Mouse (Mus musculus) hindbrain, postnatal 0 days (tissue): ENCODE results near the gene Trdn. TPM values are rescaled to one million over a fixed set of nuclear protein-coding genes. Genes with fewer than 3 reads are reported as not detected.

Source experiments
- ATAC-seq: fragments of 200-750 bp; cut with Nextera tagmentation; 2 replicates; pipeline ENCODE4 v1.8.0; 2017; ENCODE audit warnings: mild to moderate bottlenecking, moderate TSS enrichment, moderate library complexity
- DNase-seq: peaks from one replicate; pipeline ENCODE4 v3.0.0-alpha.2; 2015; ENCODE audit warnings: low spot score
- H3K27ac ChIP-seq: fragments of 300-500 bp; sonication (generic); 2 replicates; pipeline ENCODE4 v1.5.1; 2014; ENCODE audit warnings: mild to moderate bottlenecking
- H3K27me3 ChIP-seq: fragments of 300-500 bp; sonication (generic); 2 replicates; pipeline ENCODE4 v1.6.1; 2014; ENCODE audit warnings: low read length, mixed read lengths; ENCODE audit not compliant: insufficient read depth
- H3K36me3 ChIP-seq: fragments of 300-500 bp; sonication (generic); 2 replicates; pipeline ENCODE4 v1.6.1; 2014; ENCODE audit warnings: low read length, mixed read lengths; ENCODE audit not compliant: insufficient read depth
- H3K4me1 ChIP-seq: fragments of 300-500 bp; sonication (generic); 2 replicates; pipeline ENCODE4 v1.6.1; 2014; ENCODE audit warnings: antibody characterized with exemption, low read length, mixed read lengths; ENCODE audit not compliant: insufficient read depth
- H3K4me2 ChIP-seq: fragments of 300-500 bp; sonication (generic); 2 replicates; pipeline ENCODE4 v1.6.1; 2014; ENCODE audit warnings: low read depth, mild to moderate bottlenecking, low read length, moderate library complexity, mixed read lengths
- H3K4me3 ChIP-seq: fragments of 300-500 bp; sonication (generic); 2 replicates; pipeline ENCODE4 v1.5.1; 2014; ENCODE audit warnings: low read length
- H3K9ac ChIP-seq: fragments of 300-500 bp; sonication (generic); replicated peaks from 2 replicates; pipeline ENCODE4 v1.6.1; 2014; ENCODE audit warnings: mild to moderate bottlenecking, low read length, moderate library complexity, mixed read lengths
- H3K9me3 ChIP-seq: fragments of 300-500 bp; sonication (generic); 2 replicates; pipeline ENCODE4 v1.6.1; 2016; ENCODE audit warnings: low read length, mixed read lengths
- CTCF ChIP-seq: IDR thresholded peaks from 2 replicates; pipeline ENCODE4 v1.5.1; 2016; ENCODE audit warnings: antibody characterized with exemption, control low read depth, low read depth
- WGBS: fragments of 180-500 bp; shearing (Covaris S2); extraction: QIAGEN DNeasy Blood & Tissue Kit; methylation state at CpG from one replicate; pipeline ENCODE4 v1.1.7; 2014; 5-methylcytosine and 5-hydroxymethylcytosine counted together
- polyA plus RNA-seq: library from polyadenylated mRNA; unstranded; fragments of >200 nt; fragmentation: Nextera tagmentation; extraction: Ambion mirVana; gene quantifications from 2 replicates; pipeline ENCODE4 v1.2.1, GENCODE M21; 2015
- total RNA-seq: library from RNA; depleted of rRNA; stranded (reverse); fragments of >200 nt; gene quantifications from 2 replicates; pipeline ENCODE4 v1.2.3, GENCODE M21; 2014; rRNA removed

The Trdn gene
- total and polyA plus RNA-seq, 2 experiments from 2014 or later = 0.13 to 0.42 TPM

GRCm38 (mm10) chr10:33366521-33366920, 286.2 kb downstream of the Trdn start:
- Histone ChIP-seq H3K27ac (no peak overlapping the region), H3K4me3 (no peak overlapping the region), H3K4me1 (no peaks in the 10 kb centered on the region), H3K4me2 (no peak overlapping the region), H3K9me3 (no peaks in the 10 kb centered on the region), H3K36me3 (no peaks in the 10 kb centered on the region), H3K9ac (no peak overlapping the region), H3K27me3 (no peaks in the 10 kb centered on the region)
- no peak for ATAC-seq
- no peak for DNase-seq
- no peak for TF ChIP-seq CTCF

- Histone ChIP-seq H3K36me3 (no peaks in the 10 kb centered on the region), H3K27me3 (no peaks in the 10 kb centered on the region), H3K4me3 (no peak overlapping the region), H3K4me1 (no peaks in the 10 kb centered on the region), H3K9ac (no peak overlapping the region), H3K27ac (no peak overlapping the region), H3K4me2 (no peak overlapping the region), H3K9me3 (no peaks in the 10 kb centered on the region)
- ATAC-seq (no peak), DNase-seq (no peak)
- TF ChIP-seq CTCF = no peak
- WGBS = 72% methylated on average over 2 of the region's 2 CpGs
Observed at GRCm38 (mm10) chr10:33370534-33370933, 290.2 kb downstream of the Trdn start.

GRCm38 (mm10) chr10:33375474-33376029, 295.2 kb downstream of the Trdn start:
- ATAC-seq (no peak), DNase-seq (no peak)
- no peaks in the 10 kb centered on the region for H3K27me3 ChIP-seq
- no peak overlapping the region for H3K27ac ChIP-seq
- no peaks in the 10 kb centered on the region for H3K9me3 ChIP-seq
- no peaks in the 10 kb centered on the region for H3K4me1 ChIP-seq
- no peak overlapping the region for H3K4me2 ChIP-seq
- TF ChIP-seq CTCF = no peak
- no peak overlapping the region for H3K4me3 ChIP-seq
- no peaks in the 10 kb centered on the region for H3K36me3 ChIP-seq
- 62% methylated on average over 2 of the region's 2 CpGs for WGBS
- H3K9ac ChIP-seq = no peak overlapping the region

Other genes starting within 250 kb of the Trdn start
- 31.6 and 33.4 TPM in 2 replicates for gene Nkain2, start 190.1 kb upstream of the Trdn start, total RNA-seq
- gene Nkain2, start 190.1 kb upstream of the Trdn start, polyA plus RNA-seq = 12.3 and 12.8 TPM in 2 replicates